Mouse (Mus musculus): ENCODE results near the gene Tas1r1. TPM values are rescaled to one million over a fixed set of nuclear protein-coding genes. Genes with fewer than 3 reads are reported as not detected.

Tas1r1 gene
- polyA plus RNA-seq, 1 experiment from 2014 or later, result 0.07 TPM

GRCm38 (mm10) chr4:152074548-152074947 is 36.2 kb upstream of the Tas1r1 start:
- H3K9me3 ChIP-seq (replicated peaks), result no peaks in the 10 kb centered on the region

DNA sequence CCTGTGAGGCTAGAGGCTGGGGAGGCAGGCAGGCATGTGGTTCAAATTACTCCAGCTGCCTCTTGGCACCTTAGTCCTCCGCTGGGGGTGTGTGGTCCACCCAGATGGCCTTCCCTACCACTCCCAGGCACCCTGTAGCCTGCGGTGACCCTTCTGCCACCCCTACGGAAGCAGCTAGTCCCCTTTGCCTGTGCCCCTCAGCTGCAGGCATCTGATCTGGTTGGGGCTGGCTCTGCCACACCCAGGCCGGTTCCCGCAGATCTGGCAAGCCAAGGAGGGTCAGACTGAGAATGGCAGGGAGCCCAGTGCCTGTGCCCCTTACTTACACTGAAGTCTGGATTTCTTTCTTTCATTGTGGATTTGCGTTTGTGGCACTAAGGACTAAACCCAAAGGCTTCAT is 35.3 kb upstream of the Tas1r1 start:
- Histone ChIP-seq H3K9me3 (replicated peaks) (no peaks in the 10 kb centered on the region), H3K4me2 (no peak overlapping the region), H3K27me3 (peaks cover 17% of the 10 kb centered on the region), H3K4me1 (replicated peaks) (peaks cover 32% of the 10 kb centered on the region; the same call in 1 of the 2 replicates), H3K27ac (replicated peaks) (no peak overlapping the region), H3K36me3 (replicated peaks) (no peaks in the 10 kb centered on the region), H3K4me3 (replicated peaks) (no peak overlapping the region), H3K9ac (no peak overlapping the region)
- 53% methylated on average over 6 of the region's 6 CpGs for WGBS (ENCODE audit: insufficient replicate concordance)
- no peak for ATAC-seq (ENCODE audit: insufficient read depth)

More at GRCm38 (mm10) chr4:152074548-152074947, 36.2 kb upstream of the Tas1r1 start:
- Histone ChIP-seq H3K27me3 (peaks cover 17% of the 10 kb centered on the region), H3K4me1 (replicated peaks) (peaks cover 32% of the 10 kb centered on the region; the same call in 1 of the 2 replicates), H3K4me2 (no peak overlapping the region), H3K4me3 (replicated peaks) (no peak overlapping the region), H3K27ac (replicated peaks) (no peak overlapping the region), H3K9ac (no peak overlapping the region), H3K36me3 (replicated peaks) (no peaks in the 10 kb centered on the region)
- 77% methylated on average over 9 of the region's 9 CpGs for WGBS (ENCODE audit: insufficient replicate concordance)
- no peak for ATAC-seq (ENCODE audit: insufficient read depth)

GRCm38 (mm10) chr4:152072655-152073054 is 34.3 kb upstream of the Tas1r1 start:
- H3K4me3 ChIP-seq (replicated peaks), result no peak overlapping the region
- H3K4me1 ChIP-seq (replicated peaks), result peaks cover 26% of the 10 kb centered on the region; the same call in 1 of the 2 replicates
- no peak overlapping the region for H3K4me2 ChIP-seq
- H3K36me3 ChIP-seq (replicated peaks), result no peaks in the 10 kb centered on the region
- no peak for ATAC-seq (ENCODE audit: insufficient read depth)
- no peak overlapping the region for H3K9ac ChIP-seq
- H3K27me3 ChIP-seq, result peaks cover 17% of the 10 kb centered on the region
- H3K9me3 ChIP-seq (replicated peaks), result no peaks in the 10 kb centered on the region
- no peak overlapping the region for H3K27ac ChIP-seq (replicated peaks)
- WGBS (ENCODE audit: insufficient replicate concordance), result 49% methylated on average over 10 of the region's 10 CpGs

DNA sequence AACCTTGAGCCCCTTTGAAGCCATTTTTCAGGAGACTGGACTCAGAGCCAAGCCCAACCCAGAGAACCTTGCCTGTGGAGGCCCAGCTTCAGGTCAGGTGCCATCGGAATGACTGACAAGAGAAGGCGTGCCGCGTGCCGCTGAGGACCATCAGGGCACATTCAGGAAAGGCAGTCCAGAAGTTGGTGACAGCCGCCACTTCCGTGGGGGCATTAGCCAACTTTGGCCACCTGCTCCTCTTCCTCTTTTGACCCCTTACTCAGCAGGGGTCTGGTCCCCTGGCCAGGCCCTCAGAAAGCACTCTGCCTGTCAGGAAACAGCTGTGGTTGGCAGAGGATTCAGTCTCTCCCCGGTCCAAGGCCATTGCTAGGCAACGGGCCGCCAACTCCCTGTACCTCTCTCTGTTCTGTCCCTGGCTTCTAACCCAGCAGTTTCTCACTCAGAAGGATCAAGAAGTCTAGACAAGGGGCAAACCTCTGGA is 33.8 kb upstream of the Tas1r1 start, which contains the start of gene Plekhg5:
Gene Plekhg5 (plus strand): TSS at position 378 of the 481 bp plus-strand sequence.
- Histone ChIP-seq H3K27me3 (peaks cover 17% of the 10 kb centered on the region), H3K36me3 (replicated peaks) (no peaks in the 10 kb centered on the region), H3K9ac (no peak within 1 kb of the TSS), H3K27ac (replicated peaks) (no peak within 1 kb of the TSS), H3K9me3 (replicated peaks) (no peaks in the 10 kb centered on the region), H3K4me3 (replicated peaks) (no peak within 1 kb of the TSS), H3K4me1 (replicated peaks) (peaks cover 26% of the 10 kb centered on the region; the same call in 1 of the 2 replicates), H3K4me2 (no peak within 1 kb of the TSS)
- WGBS (ENCODE audit: insufficient replicate concordance), result 15% methylated on average over 10 of the region's 10 CpGs
- ATAC-seq (ENCODE audit: insufficient read depth), result no peak

GRCm38 (mm10) chr4:152070494-152071396 is 32.4 kb upstream of the Tas1r1 start:
- Histone ChIP-seq H3K27ac (replicated peaks) (no peak overlapping the region), H3K4me2 (no peak overlapping the region), H3K27me3 (peaks cover 17% of the 10 kb centered on the region), H3K4me1 (replicated peaks) (peaks cover 26% of the 10 kb centered on the region; the same call in 1 of the 2 replicates), H3K9me3 (replicated peaks) (no peaks in the 10 kb centered on the region), H3K36me3 (replicated peaks) (no peaks in the 10 kb centered on the region), H3K4me3 (replicated peaks) (no peak overlapping the region), H3K9ac (no peak overlapping the region)
- no peak for ATAC-seq (ENCODE audit: insufficient read depth)
- WGBS (ENCODE audit: insufficient replicate concordance), result 42% methylated on average over 11 of the region's 11 CpGs

GRCm38 (mm10) chr4:152069245-152069644 is 30.9 kb upstream of the Tas1r1 start:
- H3K36me3 ChIP-seq (replicated peaks), result no peaks in the 10 kb centered on the region
- H3K4me1 ChIP-seq (replicated peaks), result peaks cover 26% of the 10 kb centered on the region; the same call in 1 of the 2 replicates
- H3K4me2 ChIP-seq, result no peak overlapping the region
- no peak overlapping the region for H3K27ac ChIP-seq (replicated peaks)
- no peaks in the 10 kb centered on the region for H3K9me3 ChIP-seq (replicated peaks)
- peaks cover 17% of the 10 kb centered on the region for H3K27me3 ChIP-seq
- H3K4me3 ChIP-seq (replicated peaks), result no peak overlapping the region
- ATAC-seq (ENCODE audit: insufficient read depth), result no peak
- WGBS (ENCODE audit: insufficient replicate concordance), result 57% methylated on average over 3 of the region's 3 CpGs
- no peak overlapping the region for H3K9ac ChIP-seq

- Histone ChIP-seq H3K9ac (no peak overlapping the region), H3K4me2 (no peak overlapping the region), H3K9me3 (replicated peaks) (no peaks in the 10 kb centered on the region), H3K36me3 (replicated peaks) (no peaks in the 10 kb centered on the region), H3K27me3 (peaks cover 17% of the 10 kb centered on the region), H3K4me3 (replicated peaks) (no peak overlapping the region), H3K27ac (replicated peaks) (no peak overlapping the region), H3K4me1 (replicated peaks) (peaks cover 19% of the 10 kb centered on the region; the same call in 1 of the 2 replicates)
- WGBS (ENCODE audit: insufficient replicate concordance), result 78% methylated on average over 6 of the region's 6 CpGs
- ATAC-seq (ENCODE audit: insufficient read depth), result no peak
Measured at GRCm38 (mm10) chr4:152068166-152068724, 29.9 kb upstream of the Tas1r1 start.

DNA sequence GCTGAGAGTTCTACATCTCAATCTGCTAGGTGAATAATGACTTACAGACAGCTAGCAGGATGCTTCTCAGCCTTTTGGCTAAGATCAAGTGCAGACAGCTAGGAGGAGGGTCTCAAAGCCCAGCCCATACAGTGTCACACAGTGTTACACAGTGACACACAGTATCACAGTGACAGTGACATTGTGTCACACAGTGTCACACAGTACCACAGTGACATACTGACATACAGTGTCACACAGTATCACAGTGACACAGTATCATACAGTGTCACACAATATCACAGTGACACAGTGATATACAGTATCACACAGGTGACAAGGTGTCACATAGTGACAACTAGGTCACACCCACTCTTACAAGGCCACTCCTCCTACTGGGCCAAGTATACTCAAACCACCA is 28.9 kb upstream of the Tas1r1 start:
- H3K4me2 ChIP-seq, result no peak overlapping the region
- peaks cover 16% of the 10 kb centered on the region for H3K4me1 ChIP-seq (replicated peaks)
- H3K9me3 ChIP-seq (replicated peaks), result no peaks in the 10 kb centered on the region
- H3K27ac ChIP-seq (replicated peaks), result no peak overlapping the region
- no peak overlapping the region for H3K9ac ChIP-seq
- ATAC-seq (ENCODE audit: insufficient read depth), result no peak
- H3K4me3 ChIP-seq (replicated peaks), result no peak overlapping the region
- H3K36me3 ChIP-seq (replicated peaks), result no peaks in the 10 kb centered on the region
- peaks cover 11% of the 10 kb centered on the region for H3K27me3 ChIP-seq

- 65% methylated on average over 9 of the region's 9 CpGs for WGBS (ENCODE audit: insufficient replicate concordance)
- Histone ChIP-seq H3K4me2 (no peak overlapping the region), H3K27me3 (no peaks in the 10 kb centered on the region), H3K36me3 (replicated peaks) (peaks cover 29% of the 10 kb centered on the region), H3K9ac (no peak overlapping the region), H3K4me1 (replicated peaks) (peaks cover 6% of the 10 kb centered on the region), H3K9me3 (replicated peaks) (no peaks in the 10 kb centered on the region), H3K4me3 (replicated peaks) (no peak overlapping the region), H3K27ac (replicated peaks) (peak overlapping the region; percentile 29; the same call in 1 of the 2 replicates)
- peak; percentile 52 for ATAC-seq (ENCODE audit: insufficient read depth)
Measured at GRCm38 (mm10) chr4:152062390-152063110, 24.2 kb upstream of the Tas1r1 start.

GRCm38 (mm10) chr4:152044609-152045008 is 6.2 kb upstream of the Tas1r1 start:
- H3K27ac ChIP-seq (replicated peaks), result no peak overlapping the region
- no peak overlapping the region for H3K9ac ChIP-seq
- no peak for ATAC-seq (ENCODE audit: insufficient read depth)
- H3K4me3 ChIP-seq (replicated peaks), result no peak overlapping the region
- H3K4me1 ChIP-seq (replicated peaks), result peaks cover 23% of the 10 kb centered on the region
- no peaks in the 10 kb centered on the region for H3K9me3 ChIP-seq (replicated peaks)
- H3K27me3 ChIP-seq, result no peaks in the 10 kb centered on the region
- H3K36me3 ChIP-seq (replicated peaks), result peaks cover 86% of the 10 kb centered on the region
- WGBS (ENCODE audit: insufficient replicate concordance), result 77% methylated on average over 6 of the region's 6 CpGs
- no peak overlapping the region for H3K4me2 ChIP-seq

- Histone ChIP-seq H3K9ac (no peak overlapping the region), H3K4me3 (replicated peaks) (no peak overlapping the region), H3K27me3 (no peaks in the 10 kb centered on the region), H3K4me1 (replicated peaks) (peaks cover 34% of the 10 kb centered on the region), H3K4me2 (no peak overlapping the region), H3K36me3 (replicated peaks) (peaks cover 72% of the 10 kb centered on the region), H3K27ac (replicated peaks) (no peak overlapping the region), H3K9me3 (replicated peaks) (no peaks in the 10 kb centered on the region)
- ATAC-seq (ENCODE audit: insufficient read depth), result no peak
- 88% methylated on average over 3 of the region's 3 CpGs for WGBS (ENCODE audit: insufficient replicate concordance)
Measured at GRCm38 (mm10) chr4:152043171-152043570, 4.8 kb upstream of the Tas1r1 start.

Measured in liver, embryonic 15.5 days (tissue).